Mouse (Mus musculus) ES-CJ7 (cell line): Measurements from ENCODE around the gene Git1.

Source experiments
- DNase-seq: peaks from one replicate; pipeline ENCODE4 v3.0.0; 2011; ENCODE audit warnings: low read depth, low spot score

The Git1 gene

DNA sequence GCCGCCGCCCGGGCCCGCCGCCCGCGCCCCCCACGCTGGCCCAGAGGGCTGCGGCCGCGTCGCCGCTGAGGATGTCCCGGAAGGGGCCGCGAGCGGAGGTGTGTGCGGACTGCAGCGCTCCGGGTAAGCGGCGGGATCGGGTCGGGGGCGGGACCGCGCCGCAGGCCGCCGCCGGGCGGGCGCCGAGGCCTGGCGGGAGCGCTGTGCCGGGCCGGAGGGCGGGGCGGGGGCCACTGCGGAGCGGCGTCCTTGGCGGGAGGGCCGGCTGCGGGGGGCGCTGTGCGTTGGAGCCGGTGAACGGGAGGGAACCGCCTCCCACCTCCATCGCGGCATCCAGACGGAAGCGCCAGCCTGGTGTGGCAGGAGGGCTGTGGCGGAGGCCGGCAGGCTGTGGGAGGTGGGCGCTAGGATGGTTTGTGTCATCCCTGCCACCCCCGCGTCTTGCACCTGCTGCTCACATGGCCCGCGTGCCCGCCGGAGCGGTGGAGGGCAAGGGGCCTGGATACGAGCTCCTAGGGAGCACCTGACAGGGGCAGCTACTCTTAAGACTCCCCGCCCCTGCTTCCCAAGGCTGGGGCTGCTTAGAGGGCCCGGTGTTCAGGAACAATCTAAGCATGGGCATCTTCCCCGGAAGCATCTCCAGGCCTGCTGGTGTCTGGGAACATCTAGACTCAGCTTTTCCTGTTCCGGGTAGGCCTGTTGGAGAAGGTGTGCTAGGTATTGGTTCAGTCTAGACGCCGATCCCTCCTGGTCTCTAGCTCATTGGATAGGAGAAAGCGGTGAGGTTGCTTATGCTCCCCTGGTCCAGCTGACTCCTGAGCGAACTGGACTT is at the start of gene Git1:
Git1 (plus strand) TSS at position 51 of the 832 bp plus-strand sequence.
- DNase-seq = peak; percentile 60

DNA sequence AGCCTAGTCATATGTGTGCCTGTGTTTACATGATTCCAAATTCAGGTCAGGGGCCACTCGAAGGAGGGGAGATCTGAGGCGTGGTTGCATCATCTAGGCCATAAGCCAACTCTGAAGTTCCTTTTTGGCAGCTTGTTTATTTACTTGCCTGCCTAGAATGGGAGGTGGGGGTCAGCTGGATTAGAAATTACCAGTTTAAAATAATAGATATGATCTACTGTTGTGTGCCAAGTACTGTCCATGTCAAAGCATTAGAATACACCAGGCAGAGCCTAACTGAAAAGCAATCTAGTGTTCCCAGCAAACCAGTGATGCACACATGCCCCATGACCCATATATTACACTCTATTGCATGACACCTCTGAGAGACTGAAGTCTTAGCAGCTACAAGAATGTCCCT is 48.4 kb upstream of the Git1 start:
- DNase-seq = no peak

DNA sequence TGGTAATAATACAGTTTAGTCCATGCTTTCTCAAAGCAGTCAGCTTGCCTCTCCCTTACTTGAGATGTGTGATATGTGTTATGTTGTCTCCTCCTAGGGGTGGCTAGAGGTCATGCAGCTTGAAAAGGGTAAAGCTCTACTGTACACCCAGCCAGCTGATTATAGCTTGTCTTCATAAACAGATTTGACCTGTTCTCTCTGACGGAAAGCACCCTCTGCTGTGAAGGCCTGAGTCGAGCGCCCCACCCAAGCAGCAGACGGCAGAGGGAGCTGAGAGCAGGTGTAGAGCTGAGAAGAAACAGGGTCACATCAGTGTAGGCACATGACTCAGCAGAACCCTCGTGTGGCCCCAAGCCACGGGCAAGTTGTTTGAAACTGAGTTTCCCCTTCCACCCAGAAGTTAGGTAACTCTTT is 46.7 kb upstream of the Git1 start:
- peak; percentile 87 for DNase-seq

DNA sequence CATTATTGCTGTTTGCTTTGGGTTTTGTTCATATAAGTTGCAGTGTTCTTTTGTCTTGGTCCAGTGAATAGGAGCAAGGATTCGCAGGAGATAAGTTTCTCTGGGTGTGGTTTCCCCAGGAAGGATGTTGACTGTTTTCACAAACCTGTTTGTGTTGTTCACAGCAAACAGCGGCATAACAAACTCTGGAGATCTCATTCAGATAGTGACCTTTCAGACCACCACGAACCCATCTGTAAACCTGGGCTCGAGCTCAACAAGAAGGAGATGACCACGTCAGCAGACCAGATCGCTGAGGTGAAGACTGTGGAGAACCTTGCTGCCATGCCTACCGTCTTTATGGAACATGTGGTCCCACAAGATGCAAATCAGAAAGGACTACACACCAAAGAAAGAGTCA is 44.1 kb upstream of the Git1 start:
- DNase-seq = no peak

DNA sequence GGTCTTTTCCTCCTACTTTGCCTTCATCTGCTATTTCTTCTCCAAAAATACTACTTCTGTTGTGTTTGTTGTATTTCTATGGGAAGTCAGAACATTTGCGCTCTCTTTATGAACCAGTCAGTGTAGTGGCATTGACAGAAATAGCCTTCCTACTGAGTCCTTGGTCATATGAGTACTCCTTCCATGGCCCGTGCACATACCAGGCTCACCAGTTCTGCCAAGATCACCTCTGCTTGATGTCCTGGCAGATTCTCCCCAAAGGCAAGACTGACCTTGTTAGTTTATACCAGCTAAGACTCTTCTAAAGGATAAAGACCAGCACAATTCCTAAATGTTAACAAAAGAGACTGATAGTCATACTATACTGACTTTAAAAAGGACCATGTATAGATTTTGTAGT is 41.7 kb upstream of the Git1 start:
- no peak for DNase-seq

DNA sequence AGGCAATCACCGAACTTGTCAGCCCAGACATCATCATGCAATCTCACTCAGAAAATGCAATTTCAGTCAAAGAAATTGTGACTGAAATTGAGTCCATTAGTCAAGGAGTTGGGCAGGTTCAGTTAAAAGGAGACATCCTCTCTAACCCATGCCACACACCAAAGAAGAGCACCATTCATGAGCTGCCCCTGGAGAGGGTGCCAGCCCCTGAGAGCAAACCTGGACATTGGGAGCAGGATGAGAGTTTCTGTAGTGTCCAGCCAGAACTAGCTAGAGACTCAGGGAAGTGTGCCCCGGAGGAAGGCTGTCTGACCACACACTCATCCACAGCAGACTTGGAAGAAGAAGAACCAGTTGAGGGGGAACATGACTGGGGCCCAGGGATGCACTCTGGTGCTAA is 40.0 kb upstream of the Git1 start:
- DNase-seq = no peak

DNA sequence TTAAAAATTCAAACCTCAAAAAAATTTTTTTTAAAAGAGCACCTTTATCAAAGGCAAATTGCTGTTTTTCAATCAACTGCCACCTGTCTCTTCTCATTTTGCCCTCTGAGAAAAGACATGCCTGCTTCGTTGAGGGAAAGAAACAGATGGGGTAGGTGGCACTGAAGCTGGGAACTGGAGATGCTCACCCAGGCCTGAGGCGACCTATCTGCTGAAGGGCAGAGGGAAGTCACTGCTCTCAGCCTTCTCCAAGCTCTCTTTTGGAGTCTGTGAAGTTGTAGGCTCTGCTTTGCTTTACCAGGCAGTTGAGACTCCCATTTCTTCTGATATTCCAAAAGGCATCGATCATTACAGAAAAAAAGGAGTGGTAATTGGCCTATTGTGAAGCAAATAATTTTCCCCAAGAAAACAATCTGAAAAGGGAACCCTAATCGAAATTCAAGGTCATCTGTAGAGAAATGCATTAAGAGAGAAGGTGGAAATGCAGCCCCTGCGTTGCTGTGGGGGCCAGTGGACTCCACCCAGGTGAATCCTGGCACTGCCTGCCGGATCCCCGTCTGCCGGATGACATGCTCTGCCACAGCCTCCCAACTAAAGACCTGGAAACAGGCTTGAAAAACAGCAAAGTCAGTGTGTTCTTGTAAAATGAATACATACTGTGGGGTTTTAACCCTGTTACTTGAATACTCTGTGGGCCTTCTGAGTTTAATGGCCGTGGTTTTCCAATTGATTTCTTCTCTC is 37.4 kb upstream of the Git1 start:
- DNase-seq = peak; percentile 83

DNA sequence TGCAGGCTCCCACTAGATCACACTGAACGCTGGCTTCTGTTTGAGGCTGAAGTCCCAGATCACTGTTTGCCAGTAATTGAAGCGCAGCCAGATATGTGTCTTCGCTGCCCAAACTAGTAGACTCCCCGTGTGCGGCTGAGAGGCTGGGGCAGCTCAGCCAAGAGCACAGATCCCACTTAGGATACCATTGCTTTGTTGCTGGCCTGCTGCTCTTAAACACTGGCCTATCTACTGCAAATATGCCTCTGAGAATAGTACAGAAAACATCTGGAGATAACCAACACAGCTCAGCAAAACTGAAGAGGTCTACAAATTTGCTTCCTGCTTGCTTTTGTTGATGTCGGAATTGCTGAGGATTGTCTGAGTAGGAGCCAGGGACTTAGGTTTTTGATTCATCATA is 36.5 kb upstream of the Git1 start:
- no peak for DNase-seq

DNA sequence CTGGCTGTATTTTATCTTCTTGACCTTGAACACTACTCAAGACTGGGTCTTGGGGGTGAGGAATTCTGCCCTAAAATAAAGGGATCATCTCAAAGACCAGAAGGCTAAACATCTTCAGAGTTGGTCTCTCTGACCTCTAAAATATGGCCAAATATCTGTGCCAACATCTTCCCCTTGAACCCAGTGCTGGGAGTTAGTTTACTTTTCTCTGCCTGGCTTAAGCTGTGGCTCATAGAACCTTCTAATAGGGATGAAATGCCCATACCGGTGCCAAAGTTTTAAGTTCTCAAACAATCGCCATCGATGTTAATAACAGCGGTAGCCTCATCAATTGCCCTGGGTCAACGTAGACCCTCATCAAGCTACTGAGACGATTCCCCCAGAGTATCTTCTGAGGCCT is 31.5 kb upstream of the Git1 start:
- DNase-seq = no peak

DNA sequence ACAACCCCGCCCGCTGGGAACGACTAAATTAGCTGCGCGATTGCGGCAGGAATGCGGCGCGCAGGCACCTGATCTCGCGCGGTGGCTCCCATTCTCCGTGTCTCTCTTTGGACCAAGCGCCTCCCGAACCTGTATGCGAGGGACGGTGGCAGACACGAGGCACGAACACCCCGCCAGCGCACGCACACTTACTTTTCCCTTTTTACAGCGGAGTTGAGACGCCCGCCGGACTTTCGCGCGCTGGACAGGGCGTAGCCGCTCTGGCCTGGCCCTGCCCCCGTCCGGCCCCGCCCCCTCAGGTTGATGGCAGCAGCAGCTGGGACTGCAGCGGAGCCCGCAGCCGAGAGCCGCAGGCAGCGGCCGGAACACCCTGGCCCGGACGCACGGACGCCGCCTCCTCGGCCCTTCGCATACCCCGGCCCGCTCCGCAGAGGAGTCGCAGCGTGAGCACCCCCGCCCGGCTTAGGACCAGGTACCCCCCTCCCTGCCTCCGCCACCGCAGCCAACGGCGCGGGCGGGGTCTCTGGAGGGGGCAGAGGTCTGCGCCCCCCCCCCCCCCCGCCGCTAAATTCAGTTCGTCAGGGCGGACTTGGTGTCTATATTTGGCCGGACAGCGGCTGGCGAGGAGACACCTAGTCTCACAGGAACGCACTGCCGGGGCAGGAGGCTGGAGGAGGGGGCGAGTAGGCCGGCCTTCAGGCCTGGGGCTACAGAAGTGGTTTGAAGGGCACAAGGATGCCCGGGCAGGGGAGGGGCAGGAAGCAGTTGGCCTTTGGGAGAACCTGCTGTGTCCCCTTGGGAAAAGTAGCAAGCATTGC is 30.9 kb upstream of the Git1 start, which contains the start of gene Coro6:
Coro6 (plus strand) TSS at position 129 of the 818 bp plus-strand sequence.
- DNase-seq = no peak

DNA sequence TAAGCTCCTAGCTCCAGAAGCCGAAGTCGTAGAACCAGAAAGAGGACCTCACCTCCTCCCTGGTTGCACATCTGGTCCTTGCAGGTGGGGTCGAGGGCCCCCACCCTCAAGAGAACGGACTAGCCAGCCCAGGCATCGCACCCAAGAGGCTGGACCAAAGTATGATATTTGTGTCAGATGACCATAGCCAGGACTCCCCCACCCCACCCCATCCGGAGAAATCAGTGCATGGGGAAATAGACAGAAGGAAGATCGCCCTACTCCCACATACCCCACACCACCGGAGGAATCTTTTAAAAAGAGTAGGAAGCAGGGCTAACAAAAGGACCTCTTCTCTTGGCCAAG is 30.3 kb upstream of the Git1 start:
- DNase-seq = no peak

DNA sequence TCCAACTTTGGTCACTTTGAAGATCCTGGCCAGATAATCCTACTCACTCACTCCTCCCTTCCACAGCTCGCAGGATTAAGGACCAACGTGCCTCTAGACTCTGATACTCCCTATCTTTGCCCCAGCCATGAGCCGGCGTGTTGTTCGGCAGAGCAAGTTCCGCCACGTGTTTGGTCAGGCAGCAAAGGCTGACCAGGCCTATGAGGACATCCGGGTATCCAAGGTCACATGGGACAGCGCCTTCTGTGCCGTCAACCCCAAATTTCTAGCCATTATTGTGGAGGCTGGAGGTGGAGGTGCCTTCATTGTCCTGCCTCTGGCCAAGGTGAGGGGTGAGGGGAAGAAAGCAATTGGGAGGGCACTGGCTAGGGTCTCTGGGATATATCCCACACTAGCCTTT is 29.6 kb upstream of the Git1 start:
- DNase-seq = no peak

DNA sequence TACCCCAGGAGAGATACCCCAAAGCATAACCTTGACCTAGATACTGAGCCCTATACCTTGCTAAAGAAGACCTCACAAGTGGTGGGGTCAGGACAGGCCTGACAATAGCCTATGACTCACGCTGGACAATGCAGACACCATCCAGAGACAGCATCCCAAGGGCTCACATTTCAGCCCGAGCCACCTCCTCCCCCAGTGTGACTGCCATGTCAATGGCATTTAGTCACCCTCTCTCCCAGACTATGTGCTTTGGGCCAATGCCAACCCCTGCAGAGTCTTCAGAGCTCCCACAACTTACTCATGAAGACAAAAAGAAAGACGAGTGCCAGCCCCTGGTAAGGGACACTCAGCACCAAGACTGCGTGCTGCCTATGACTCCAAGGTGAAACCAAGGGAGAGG is 28.7 kb upstream of the Git1 start:
- DNase-seq = no peak

DNA sequence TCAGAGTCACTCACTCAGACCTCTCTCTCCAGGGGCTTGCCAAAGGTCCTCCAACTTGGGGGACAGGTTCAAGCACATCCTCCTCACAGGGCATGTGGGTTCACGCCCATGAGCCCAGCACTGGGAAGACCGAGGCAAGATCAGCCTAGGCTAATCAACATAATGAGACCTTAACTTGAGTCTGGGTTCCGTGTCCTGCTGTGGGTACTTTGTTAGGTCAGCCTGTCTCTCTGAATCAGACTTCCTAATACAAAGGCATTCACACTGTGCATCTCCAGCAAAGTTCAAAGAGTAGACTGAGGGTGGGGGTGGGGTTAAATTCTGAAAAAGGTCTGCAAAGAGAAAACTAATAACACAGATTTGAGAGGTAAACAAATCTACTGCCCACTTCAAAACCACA is 28.3 kb upstream of the Git1 start:
- peak; percentile 50 for DNase-seq

DNA sequence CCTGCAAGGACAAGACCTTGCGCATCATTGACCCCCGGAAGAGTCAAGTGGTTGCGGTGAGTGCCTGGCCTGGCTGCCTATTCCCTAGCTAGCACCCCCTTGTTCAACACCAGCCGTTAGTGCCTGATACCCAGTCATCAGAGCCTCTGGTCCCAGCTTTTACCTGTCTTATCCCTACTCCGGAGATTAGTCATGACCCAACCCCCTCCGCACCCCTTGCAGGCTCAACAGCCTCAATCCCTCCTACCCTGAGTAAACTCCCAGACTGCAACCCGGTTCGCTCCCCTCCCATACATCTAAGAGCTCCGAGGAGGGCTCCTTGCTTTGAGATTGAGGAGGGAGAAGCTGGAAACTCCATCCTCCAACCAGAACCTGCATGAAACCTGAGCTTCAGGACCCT is 26.8 kb upstream of the Git1 start:
- DNase-seq = no peak

DNA sequence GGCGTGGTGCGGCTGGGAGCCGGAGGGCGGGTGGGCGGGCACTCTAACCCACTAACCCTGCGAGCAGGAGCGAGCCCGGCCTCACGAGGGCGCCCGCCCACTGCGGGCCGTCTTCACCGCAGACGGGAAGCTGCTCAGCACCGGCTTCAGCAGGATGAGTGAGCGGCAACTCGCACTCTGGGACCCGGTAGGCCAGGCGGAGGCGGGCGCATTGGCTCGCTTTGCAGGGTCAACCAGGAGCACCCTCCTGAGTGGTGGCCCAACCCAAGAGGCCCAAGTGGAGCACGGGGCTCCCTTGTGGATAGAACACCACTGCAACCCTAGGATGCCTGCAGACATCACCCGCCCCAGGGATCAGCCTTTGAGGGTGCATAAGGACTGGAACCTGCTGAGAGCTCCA is 26.2 kb upstream of the Git1 start:
- peak; percentile 83 for DNase-seq

DNA sequence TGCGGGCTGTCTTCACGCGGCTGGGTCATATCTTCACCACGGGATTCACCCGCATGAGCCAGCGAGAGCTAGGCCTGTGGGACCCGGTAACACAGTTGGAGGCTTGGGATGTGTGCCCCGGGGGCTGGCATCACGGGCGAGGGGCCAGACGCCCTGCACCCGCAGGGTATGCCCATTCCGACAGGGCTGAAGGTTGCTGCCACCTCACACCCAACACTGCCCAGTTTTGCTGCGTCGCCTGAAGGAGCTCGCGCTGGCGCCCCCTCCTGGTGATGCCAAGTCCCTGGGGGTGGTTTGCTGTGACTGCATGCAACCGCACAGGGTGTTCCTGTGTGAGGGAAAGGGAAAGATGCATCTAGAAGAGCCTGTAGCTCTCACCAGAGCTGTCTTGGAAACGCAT is 25.6 kb upstream of the Git1 start:
- peak; percentile 83 for DNase-seq

DNA sequence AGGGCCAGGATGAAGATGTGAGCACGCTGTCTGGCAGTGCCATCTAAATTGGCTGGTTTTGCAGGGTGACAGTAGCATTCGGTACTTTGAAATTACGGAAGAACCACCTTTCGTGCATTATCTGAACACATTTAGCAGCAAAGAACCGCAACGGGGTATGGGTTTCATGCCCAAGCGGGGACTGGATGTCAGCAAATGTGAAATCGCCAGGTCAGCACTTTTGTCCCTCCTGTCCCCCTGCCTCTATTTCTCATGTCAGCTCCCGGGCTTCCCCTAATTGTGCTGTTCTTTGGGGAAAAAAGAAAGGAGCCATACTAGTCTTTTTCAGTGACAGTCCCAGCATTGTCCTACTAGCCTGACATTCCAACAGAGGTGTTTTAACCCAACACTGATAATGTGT is 25.0 kb upstream of the Git1 start:
- no peak for DNase-seq

DNA sequence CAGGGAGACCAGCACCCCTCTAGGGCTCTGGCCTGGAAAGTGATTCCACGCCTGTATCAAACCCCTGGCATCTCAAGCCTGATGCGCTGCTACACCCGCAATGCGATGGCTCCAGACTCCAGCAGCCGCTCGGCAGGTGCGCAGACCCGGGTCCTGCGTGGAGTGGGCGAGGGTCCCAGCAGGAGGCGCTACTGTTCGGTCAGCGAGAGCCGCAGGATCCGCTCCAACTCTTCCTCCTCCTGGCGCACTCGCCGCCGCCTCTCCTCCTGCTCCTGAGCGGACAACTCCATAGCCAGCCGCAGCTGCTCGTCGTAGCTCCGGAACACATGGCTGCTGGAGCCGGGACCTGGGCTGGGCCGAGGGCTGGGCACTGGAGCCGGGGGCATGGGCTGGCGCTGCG is 22.0 kb upstream of the Git1 start:
- peak; percentile 64 for DNase-seq

DNA sequence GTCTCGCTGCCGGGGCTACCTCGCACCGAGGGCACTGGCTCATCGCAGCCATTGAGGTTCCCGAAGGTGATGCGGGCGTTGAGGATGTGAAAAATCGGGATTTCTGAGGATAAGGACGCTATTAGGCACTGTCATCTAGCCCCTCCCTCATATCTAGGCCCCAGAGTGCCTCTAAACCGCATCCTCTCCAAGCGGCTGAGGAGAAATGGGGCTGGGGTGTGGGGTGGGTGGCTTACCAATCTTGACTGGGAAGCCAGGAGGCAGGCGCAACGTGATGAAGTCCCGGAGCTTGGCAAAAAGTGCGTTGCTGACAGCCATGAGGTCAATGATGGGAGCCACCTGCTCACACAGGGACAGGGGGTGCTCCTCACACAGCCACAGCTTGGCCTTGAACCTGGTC is 20.6 kb upstream of the Git1 start:
- no peak for DNase-seq

DNA sequence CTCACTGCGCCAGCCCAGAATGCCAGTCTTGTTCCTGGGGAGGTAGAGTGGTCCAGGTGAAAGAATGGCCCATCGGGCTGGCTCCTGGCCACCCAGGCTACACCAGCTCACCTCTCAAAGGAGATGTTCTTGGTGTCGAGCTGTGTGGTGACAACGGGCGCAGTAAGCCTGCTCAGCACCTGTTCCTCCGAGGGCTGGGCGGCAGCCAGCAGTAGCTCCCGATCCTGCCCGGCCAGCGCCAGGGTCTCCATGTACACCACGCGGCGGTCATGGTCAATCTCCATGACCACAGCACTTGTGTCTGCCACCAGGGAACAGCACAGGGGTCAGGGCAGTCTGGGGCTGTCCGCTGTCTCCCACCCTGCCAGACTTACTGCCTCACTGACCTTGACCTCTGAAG is 17.1 kb upstream of the Git1 start:
- DNase-seq = no peak

DNA sequence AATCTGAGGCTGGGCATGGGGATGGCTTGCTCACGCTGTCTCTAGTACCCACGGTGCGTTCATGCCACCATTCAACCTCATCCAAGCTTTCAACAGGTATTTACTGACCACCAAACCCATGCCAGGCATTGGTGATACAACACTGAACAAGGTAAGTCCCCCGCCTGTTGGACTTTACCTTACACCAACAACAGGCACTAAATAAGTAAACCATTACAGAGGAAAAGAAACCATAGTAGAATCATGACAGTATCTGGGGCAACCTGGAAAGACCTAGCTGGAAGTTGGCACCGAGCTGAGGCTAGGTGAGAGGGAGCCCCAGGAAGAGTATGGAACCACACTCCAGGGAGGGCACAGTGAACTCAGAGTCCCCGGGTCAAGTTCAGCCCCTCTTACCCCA is 16.5 kb upstream of the Git1 start:
- DNase-seq = no peak
